Mouse (Mus musculus) hindbrain, embryonic 15.5 days (tissue): ENCODE results near the gene Prune2. TPM values are rescaled to one million over a fixed set of nuclear protein-coding genes. Genes with fewer than 3 reads are reported as not detected.

Source experiments
- ATAC-seq: fragments of 200-750 bp; cut with Nextera tagmentation; 2 replicates; pipeline ENCODE4 v1.8.0; 2017; ENCODE audit warnings: low read depth, moderate number of reproducible peaks, moderate TSS enrichment; ENCODE audit not compliant: low FRiP score
- H3K27ac ChIP-seq: fragments of 300-500 bp; sonication (generic); replicated peaks from 2 replicates; pipeline ENCODE4 v1.5.1; 2015; ENCODE audit warnings: mild to moderate bottlenecking, inconsistent platforms
- H3K27me3 ChIP-seq: fragments of 300-500 bp; sonication (generic); 2 replicates; pipeline ENCODE4 v1.6.1; 2015; ENCODE audit warnings: control low read depth, inconsistent platforms
- H3K36me3 ChIP-seq: fragments of 300-500 bp; sonication (generic); 2 replicates; pipeline ENCODE4 v1.6.1; 2015; ENCODE audit warnings: control low read depth, inconsistent platforms
- H3K4me1 ChIP-seq: fragments of 300-500 bp; sonication (generic); replicated peaks from 2 replicates; pipeline ENCODE4 v1.6.1; 2015; ENCODE audit warnings: control low read depth, inconsistent platforms
- H3K4me2 ChIP-seq: fragments of 300-500 bp; sonication (generic); 2 replicates; pipeline ENCODE4 v1.6.1; 2015; ENCODE audit warnings: moderate library complexity, mild to moderate bottlenecking, inconsistent platforms
- H3K4me3 ChIP-seq: fragments of 300-500 bp; sonication (generic); 2 replicates; pipeline ENCODE4 v1.5.1; 2015; ENCODE audit warnings: mild to moderate bottlenecking, inconsistent platforms
- H3K9ac ChIP-seq: fragments of 300-500 bp; sonication (generic); 2 replicates; pipeline ENCODE4 v1.6.1; 2015; ENCODE audit warnings: inconsistent platforms
- H3K9me3 ChIP-seq: fragments of 300-500 bp; sonication (generic); 2 replicates; pipeline ENCODE4 v1.6.1; 2016; ENCODE audit warnings: control low read depth, inconsistent platforms
- WGBS: fragments of 180-500 bp; shearing (Covaris S2); methylation state at CpG from one replicate; pipeline ENCODE4 v1.1.7; 2015; 5-methylcytosine and 5-hydroxymethylcytosine counted together
- polyA plus RNA-seq: library from polyadenylated mRNA; unstranded; fragments of >200 nt; fragmentation: Nextera tagmentation; extraction: Ambion mirVana; gene quantifications from 2 replicates; pipeline ENCODE4 v1.2.1, GENCODE M21; 2015

Prune2 gene
- polyA plus RNA-seq, 1 experiment from 2014 or later, result 8.2 TPM

DNA sequence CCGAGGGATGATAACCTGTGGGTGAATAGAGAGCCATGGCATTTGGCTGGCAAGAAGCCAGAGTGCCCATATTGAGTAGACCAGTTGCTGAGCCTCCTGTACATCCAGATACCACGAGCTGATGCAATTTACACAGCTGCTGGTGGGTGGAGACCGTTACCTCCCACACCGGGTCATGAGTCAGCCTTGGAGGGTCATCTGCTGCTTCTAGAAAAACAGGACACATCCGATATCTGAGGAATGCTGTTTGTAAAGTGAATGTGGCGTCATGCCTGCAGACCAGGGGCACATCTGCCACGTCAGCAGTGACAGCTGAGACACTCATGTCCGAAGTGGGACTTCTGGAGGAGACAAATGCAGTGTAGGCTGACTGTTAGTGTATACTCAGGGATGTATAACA is 3.6 kb downstream of the Prune2 start:
- no peak overlapping the region for H3K4me3 ChIP-seq
- H3K4me1 ChIP-seq, result peaks cover 18% of the 10 kb centered on the region
- WGBS, result 74% methylated on average over 8 of the region's 8 CpGs
- no peak overlapping the region for H3K4me2 ChIP-seq
- H3K27ac ChIP-seq, result no peak overlapping the region
- ATAC-seq, result no peak
- no peaks in the 10 kb centered on the region for H3K36me3 ChIP-seq
- H3K27me3 ChIP-seq, result peaks cover 17% of the 10 kb centered on the region; the same call in 1 of the 2 replicates
- no peaks in the 10 kb centered on the region for H3K9me3 ChIP-seq
- H3K9ac ChIP-seq, result no peak overlapping the region

DNA sequence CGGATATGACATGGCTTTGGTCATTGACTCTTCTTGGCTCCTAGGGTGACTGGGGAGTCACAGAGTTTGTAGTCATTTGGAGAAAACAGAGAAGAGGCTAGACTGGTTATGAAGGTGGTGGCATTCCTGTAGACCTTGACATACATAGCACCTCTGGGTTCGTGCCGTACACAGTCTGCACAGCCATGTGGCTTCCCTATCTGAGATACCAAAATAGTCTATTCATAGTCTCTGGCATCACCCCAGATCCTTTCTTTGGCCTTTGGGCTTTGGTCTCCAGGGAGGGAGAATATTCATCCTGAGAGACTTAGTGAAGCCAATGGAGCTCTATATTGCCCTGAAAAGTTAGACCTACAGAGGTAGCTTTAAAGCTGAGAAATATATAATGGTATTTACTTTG is 5.1 kb downstream of the Prune2 start:
- no peak for ATAC-seq
- Histone ChIP-seq H3K36me3 (no peaks in the 10 kb centered on the region), H3K4me2 (no peak overlapping the region), H3K27me3 (peaks cover 13% of the 10 kb centered on the region; the same call in 1 of the 2 replicates), H3K4me3 (no peak overlapping the region), H3K27ac (no peak overlapping the region), H3K9ac (no peak overlapping the region), H3K9me3 (no peaks in the 10 kb centered on the region), H3K4me1 (peaks cover 8% of the 10 kb centered on the region)
- 95% methylated on average over 3 of the region's 3 CpGs for WGBS

GRCm38 (mm10) chr19:16963178-16963577 is 7.3 kb downstream of the Prune2 start:
- H3K27ac ChIP-seq, result no peak overlapping the region
- ATAC-seq, result no peak
- no peaks in the 10 kb centered on the region for H3K27me3 ChIP-seq
- no peak overlapping the region for H3K4me2 ChIP-seq
- H3K36me3 ChIP-seq, result no peaks in the 10 kb centered on the region
- no peaks in the 10 kb centered on the region for H3K4me1 ChIP-seq
- no peaks in the 10 kb centered on the region for H3K9me3 ChIP-seq
- H3K9ac ChIP-seq, result no peak overlapping the region
- no peak overlapping the region for H3K4me3 ChIP-seq
- WGBS, result 84% methylated on average over 3 of the region's 3 CpGs

- H3K9ac ChIP-seq, result no peak overlapping the region
- no peaks in the 10 kb centered on the region for H3K36me3 ChIP-seq
- H3K4me3 ChIP-seq, result no peak overlapping the region
- no peaks in the 10 kb centered on the region for H3K27me3 ChIP-seq
- no peak for ATAC-seq
- no peaks in the 10 kb centered on the region for H3K4me1 ChIP-seq
- no peak overlapping the region for H3K4me2 ChIP-seq
- no peak overlapping the region for H3K27ac ChIP-seq
- WGBS, result 89% methylated on average over 5 of the region's 5 CpGs
- no peaks in the 10 kb centered on the region for H3K9me3 ChIP-seq
These were observed 12.8 kb downstream of the Prune2 start for GRCm38 (mm10) chr19:16968768-16969167.

DNA sequence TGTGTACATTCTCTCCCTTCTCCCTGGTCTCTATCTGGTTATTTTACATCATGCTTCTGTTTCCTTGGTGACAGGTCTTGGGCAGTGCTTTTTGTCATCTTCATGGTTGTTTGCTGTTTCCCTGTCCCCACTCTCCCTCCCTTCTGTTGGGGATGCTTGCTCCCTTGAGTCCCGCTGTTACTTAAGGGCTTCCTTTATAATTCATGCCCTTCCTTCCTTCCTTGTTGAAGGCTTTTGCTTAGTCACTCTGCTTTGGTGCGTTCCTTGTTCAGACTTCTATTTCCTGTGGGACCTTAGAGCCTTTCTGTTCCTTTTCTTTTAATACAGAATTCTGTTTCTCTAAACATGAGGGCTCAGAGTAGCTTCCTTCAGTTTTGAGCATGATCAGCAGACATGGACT is 14.7 kb downstream of the Prune2 start:
- H3K4me3 ChIP-seq, result no peak overlapping the region
- no peak overlapping the region for H3K27ac ChIP-seq
- H3K9ac ChIP-seq, result no peak overlapping the region
- H3K9me3 ChIP-seq, result no peaks in the 10 kb centered on the region
- no peaks in the 10 kb centered on the region for H3K4me1 ChIP-seq
- H3K27me3 ChIP-seq, result no peaks in the 10 kb centered on the region
- no peak overlapping the region for H3K4me2 ChIP-seq
- ATAC-seq, result no peak
- no peaks in the 10 kb centered on the region for H3K36me3 ChIP-seq
- 57% methylated on average over 2 of the region's 2 CpGs for WGBS

DNA sequence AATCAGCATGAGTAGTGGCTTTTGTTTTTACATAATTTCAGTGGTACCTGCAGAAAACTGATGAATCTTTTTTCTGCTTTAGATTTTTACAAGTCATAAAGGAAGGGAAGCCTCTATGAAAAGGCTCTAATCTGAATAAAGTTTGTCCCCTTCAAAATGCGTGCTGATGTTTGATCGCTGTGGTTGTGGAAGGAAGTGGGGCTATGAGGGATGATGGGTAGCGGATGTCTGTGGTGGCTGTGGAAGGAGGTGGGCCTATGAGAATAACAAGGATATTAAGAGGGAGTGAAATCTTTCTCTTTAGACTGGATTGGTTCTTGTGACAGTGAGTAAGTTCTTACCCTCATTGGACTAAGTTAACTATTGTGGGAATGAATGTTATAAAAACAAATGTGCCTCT is 23.0 kb downstream of the Prune2 start:
- Histone ChIP-seq H3K27me3 (no peaks in the 10 kb centered on the region), H3K4me3 (no peak overlapping the region), H3K9ac (no peak overlapping the region), H3K4me2 (no peak overlapping the region), H3K36me3 (no peaks in the 10 kb centered on the region), H3K9me3 (no peaks in the 10 kb centered on the region), H3K4me1 (no peaks in the 10 kb centered on the region), H3K27ac (no peak overlapping the region)
- WGBS, result 94% methylated on average over 3 of the region's 3 CpGs
- no peak for ATAC-seq

GRCm38 (mm10) chr19:16981743-16982142 is 25.8 kb downstream of the Prune2 start:
- Histone ChIP-seq H3K9me3 (no peaks in the 10 kb centered on the region), H3K27me3 (no peaks in the 10 kb centered on the region), H3K27ac (no peak overlapping the region), H3K36me3 (no peaks in the 10 kb centered on the region), H3K4me1 (no peaks in the 10 kb centered on the region), H3K4me3 (no peak overlapping the region), H3K4me2 (no peak overlapping the region), H3K9ac (no peak overlapping the region)
- no peak for ATAC-seq
- WGBS, result 89% methylated on average over 4 of the region's 4 CpGs

DNA sequence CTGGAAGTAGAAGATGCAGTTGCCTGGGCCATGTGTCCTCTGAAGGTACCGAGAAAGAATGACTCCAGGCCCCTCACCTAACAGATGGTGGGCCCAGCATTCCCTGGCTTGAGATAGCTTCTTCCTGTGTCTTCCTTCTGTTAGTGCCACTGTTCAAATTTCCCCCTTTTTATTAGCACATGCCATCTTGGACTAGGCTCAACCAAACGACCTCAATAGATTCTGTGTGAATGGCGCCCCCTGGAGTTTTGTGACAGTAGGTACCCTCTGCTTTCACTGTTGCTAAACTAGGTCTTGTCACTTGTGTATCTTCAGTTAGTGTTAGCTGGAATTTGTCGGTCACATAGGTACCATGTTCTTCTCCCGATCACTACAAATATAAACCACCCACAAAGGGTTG is 29.0 kb downstream of the Prune2 start:
- no peak overlapping the region for H3K27ac ChIP-seq
- no peaks in the 10 kb centered on the region for H3K9me3 ChIP-seq
- no peaks in the 10 kb centered on the region for H3K36me3 ChIP-seq
- no peak for ATAC-seq
- H3K4me3 ChIP-seq, result no peak overlapping the region
- H3K27me3 ChIP-seq, result no peaks in the 10 kb centered on the region
- WGBS, result 48% methylated on average over 5 of the region's 5 CpGs
- H3K9ac ChIP-seq, result no peak overlapping the region
- H3K4me2 ChIP-seq, result no peak overlapping the region
- H3K4me1 ChIP-seq, result no peaks in the 10 kb centered on the region

DNA sequence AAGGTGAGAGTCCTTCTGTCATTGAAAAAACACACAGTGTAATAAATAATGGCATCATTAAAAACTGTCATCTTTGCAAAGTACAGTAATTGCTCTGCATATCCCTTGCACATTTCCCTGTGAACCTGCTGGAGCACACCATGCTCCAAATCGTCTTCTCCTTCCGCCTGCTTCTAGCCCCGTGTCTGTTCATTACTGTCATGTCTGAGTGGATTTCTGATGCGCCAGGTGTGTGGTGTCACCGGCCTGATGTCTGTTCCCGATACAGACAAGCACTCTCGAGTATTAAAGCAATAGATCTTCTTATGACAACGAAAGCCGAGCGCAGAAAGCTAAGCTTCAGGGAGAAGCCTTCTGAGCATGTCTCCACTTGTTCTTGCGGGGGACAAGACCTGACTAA is 32.1 kb downstream of the Prune2 start:
- Histone ChIP-seq H3K4me1 (no peaks in the 10 kb centered on the region), H3K4me3 (no peak overlapping the region), H3K36me3 (no peaks in the 10 kb centered on the region), H3K9ac (no peak overlapping the region), H3K27ac (no peak overlapping the region), H3K9me3 (no peaks in the 10 kb centered on the region), H3K27me3 (no peaks in the 10 kb centered on the region), H3K4me2 (no peak overlapping the region)
- 67% methylated on average over 11 of the region's 11 CpGs for WGBS
- ATAC-seq, result no peak; the same call in 1 of the 2 replicates

DNA sequence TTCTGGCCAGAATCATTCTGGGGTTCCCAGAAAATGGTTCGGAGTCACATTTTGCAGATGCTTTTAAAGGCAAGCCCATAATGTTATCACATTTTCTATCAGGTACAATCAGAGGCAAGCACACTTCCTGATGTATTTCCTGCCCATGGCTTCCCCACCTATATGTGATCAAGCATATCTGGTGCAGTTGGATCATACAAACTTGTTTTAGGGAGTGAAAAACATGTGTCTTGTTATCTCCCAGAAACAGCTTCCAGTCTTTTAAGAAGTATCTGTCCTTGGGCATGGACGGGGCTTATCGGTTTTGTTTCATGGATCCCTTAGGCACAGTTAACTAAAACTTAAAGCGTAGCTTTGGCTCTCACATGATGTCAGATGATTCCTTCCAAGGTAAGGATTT is 36.2 kb downstream of the Prune2 start:
- H3K4me1 ChIP-seq, result no peaks in the 10 kb centered on the region
- H3K27me3 ChIP-seq, result no peaks in the 10 kb centered on the region
- H3K4me2 ChIP-seq, result no peak overlapping the region
- H3K9ac ChIP-seq, result no peak overlapping the region
- WGBS, result 93% methylated on average over 4 of the region's 4 CpGs
- no peak overlapping the region for H3K27ac ChIP-seq
- no peak for ATAC-seq
- no peak overlapping the region for H3K4me3 ChIP-seq
- no peaks in the 10 kb centered on the region for H3K9me3 ChIP-seq
- H3K36me3 ChIP-seq, result no peaks in the 10 kb centered on the region

- 65% methylated on average over 8 of the region's 8 CpGs for WGBS
- Histone ChIP-seq H3K9me3 (no peaks in the 10 kb centered on the region), H3K27me3 (no peaks in the 10 kb centered on the region), H3K9ac (no peak overlapping the region), H3K27ac (no peak overlapping the region), H3K4me3 (no peak overlapping the region), H3K4me2 (no peak overlapping the region), H3K4me1 (no peaks in the 10 kb centered on the region), H3K36me3 (no peaks in the 10 kb centered on the region)
- no peak for ATAC-seq
These were observed 38.3 kb downstream of the Prune2 start for GRCm38 (mm10) chr19:16994260-16994659.

DNA sequence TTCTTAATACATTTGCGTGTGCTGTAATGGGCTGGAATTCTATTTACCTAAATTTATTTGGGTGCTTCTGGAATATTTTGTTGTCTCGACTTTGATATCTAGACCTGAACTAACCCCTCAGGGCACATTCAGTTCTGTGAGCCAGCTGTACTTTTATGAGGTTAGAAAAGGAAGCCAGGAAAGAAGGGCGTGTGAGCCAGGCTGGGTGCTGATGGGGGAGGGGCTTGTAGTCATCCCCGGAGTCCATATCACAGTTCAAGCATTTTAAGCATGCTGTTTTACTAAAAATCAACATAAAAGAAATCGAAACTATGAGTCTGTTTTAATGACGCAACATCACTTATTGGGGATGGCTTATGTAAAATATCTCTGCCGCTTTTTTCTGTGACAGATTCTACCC is 42.0 kb downstream of the Prune2 start:
- no peak overlapping the region for H3K27ac ChIP-seq
- no peak overlapping the region for H3K9ac ChIP-seq
- no peaks in the 10 kb centered on the region for H3K27me3 ChIP-seq
- ATAC-seq, result no peak
- no peaks in the 10 kb centered on the region for H3K9me3 ChIP-seq
- WGBS, result 83% methylated on average over 7 of the region's 7 CpGs
- no peak overlapping the region for H3K4me2 ChIP-seq
- H3K4me3 ChIP-seq, result no peak overlapping the region
- no peaks in the 10 kb centered on the region for H3K36me3 ChIP-seq
- H3K4me1 ChIP-seq, result no peaks in the 10 kb centered on the region

- no peak for ATAC-seq
- 0 out of 2 replicates have a peak, but pooled peaks cover 2% of the 10 kb centered on the region for H3K27me3 ChIP-seq
- H3K36me3 ChIP-seq, result no peaks in the 10 kb centered on the region
- H3K9me3 ChIP-seq, result no peaks in the 10 kb centered on the region
- H3K4me2 ChIP-seq, result no peak overlapping the region
- no peak overlapping the region for H3K9ac ChIP-seq
- WGBS, result 71% methylated on average over 17 of the region's 17 CpGs
- no peak overlapping the region for H3K27ac ChIP-seq
- H3K4me3 ChIP-seq, result no peak overlapping the region
- H3K4me1 ChIP-seq, result no peaks in the 10 kb centered on the region
These were observed 50.4 kb downstream of the Prune2 start for GRCm38 (mm10) chr19:17006220-17006907.
